Mouse (Mus musculus) heart, postnatal 25 days (tissue): Measurements from ENCODE around the gene Gzmk. TPM values are rescaled to one million over a fixed set of nuclear protein-coding genes. Genes with fewer than 3 reads are reported as not detected.

Source experiments
- total RNA-seq, 2 experiments: library from RNA; stranded (reverse); gene quantifications; 2 replicates each; pipeline ENCODE4 v1.2.3; 2021

The Gzmk gene
- total RNA-seq, 2 experiments from 2014 or later: not detected

Other genes starting within 250 kb of the Gzmk start
- gene Ccno, start 238.1 kb downstream of the Gzmk start, total RNA-seq: under 1 TPM in 1 of 2 experiments, not detected in 1; 0.26 TPM
- not detected for gene Mcidas, start 232.1 kb downstream of the Gzmk start, total RNA-seq
- not detected for gene Cdc20b, start 190.8 kb downstream of the Gzmk start, total RNA-seq
- gene Gpx8, start 179.5 kb downstream of the Gzmk start, total RNA-seq: 10 to 100 TPM; 37.7 to 41.6 TPM
- gene Gzma, start 124.9 kb downstream of the Gzmk start, total RNA-seq: under 1 TPM in 1 of 2 experiments, not detected in 1; 0.42 TPM
- gene Esm1, start 16.2 kb downstream of the Gzmk start, total RNA-seq: under 1 TPM; 0.70 to 0.95 TPM
- gene BC067074, start 67.3 kb upstream of the Gzmk start, total RNA-seq: 1 to 10 TPM; 1.7 to 2.2 TPM